Comparison of ENCODE assay signal across 17 mouse cellular contexts in the genomic region with DNA sequence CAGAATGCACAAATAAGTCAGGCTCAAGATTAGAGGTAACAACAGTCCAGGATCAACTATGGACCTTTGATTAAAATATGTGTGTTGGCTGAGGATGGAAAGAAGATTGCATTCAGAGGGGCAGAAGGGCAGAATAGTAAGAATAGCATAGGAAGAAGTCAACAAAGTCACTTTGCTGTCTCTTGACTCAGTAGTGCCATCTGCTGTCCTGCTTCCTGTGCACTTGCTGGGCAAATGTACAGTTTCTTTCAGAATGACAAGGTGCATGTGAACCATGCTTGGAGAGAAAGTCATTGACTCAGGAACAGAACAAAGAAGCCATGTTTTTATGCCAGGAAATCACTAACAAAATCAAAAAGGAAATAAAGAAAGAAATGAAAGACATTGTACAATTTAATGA. TPM values are rescaled to one million over a fixed set of nuclear protein-coding genes. Genes with fewer than 3 reads are reported as not detected.
A peak's percentile ranks its signal among the peaks of the same experiment; 100 is the strongest.
DNase-seq lines count a peak whose midpoint lies in the region; ATAC-seq lines count a peak whose summit lies in the region.
"Had no signal": no experiment of that assay in that cellular context is flagged by ENCODE, and none has a peak within 500 bp of the region (broad histone marks: within the 10 kb centered on the region; RNA-seq: fewer than 3 reads in every experiment).

No protein-coding gene starts in this region.

- H3K4me1 ChIP-seq in kidney, embryonic 16.5 days (ENCODE audit: insufficient read depth, low read length), result no peaks in the 10 kb centered on the region
- H3K4me1 ChIP-seq: limb, embryonic 15.5 days had no signal

- H3K27me3 ChIP-seq in kidney, embryonic 16.5 days (ENCODE audit: insufficient read depth, low read length), result no peaks in the 10 kb centered on the region
- H3K27me3 ChIP-seq: limb, embryonic 15.5 days had no signal

- peak; percentile 14 to 60 for DNase-seq in adrenal gland, adult (ENCODE audit: inconsistent age in 2 of 2, low spot score in 1 of 2)
- no peak for DNase-seq in adrenal gland, postnatal 4 days (ENCODE audit: low spot score in 2 of 2)
- DNase-seq in kidney, postnatal 10 days, result peak; percentile 5
- DNase-seq in retina, adult 2 months (ENCODE audit: low read depth, low spot score), result peak; percentile 3
- DNase-seq in retina, embryonic 14.5 days (ENCODE audit: low spot score), result no peak
- DNase-seq in induced T-regulatory cell, adult 2 months (ENCODE audit: low read depth), result peak; percentile 1
- DNase-seq: forebrain, postnatal 0 days; thymus, adult 2 months had no signal

- H3K9me3 ChIP-seq in kidney, embryonic 16.5 days (ENCODE audit: low read length), result no peaks in the 10 kb centered on the region
- H3K9me3 ChIP-seq: limb, embryonic 15.5 days had no signal

- no peaks in the 10 kb centered on the region for H3K36me3 ChIP-seq in kidney, embryonic 16.5 days (ENCODE audit: insufficient read depth, low read length)
- H3K36me3 ChIP-seq: limb, embryonic 15.5 days had no signal

- H3K27ac ChIP-seq in kidney, embryonic 16.5 days (ENCODE audit: low read length), result no peak overlapping the region
- H3K27ac ChIP-seq: limb, embryonic 15.5 days had no signal

- no peak overlapping the region for H3K9ac ChIP-seq in kidney, embryonic 16.5 days (replicated peaks; ENCODE audit: low read length)
- H3K9ac ChIP-seq: forebrain, postnatal 0 days; limb, embryonic 15.5 days had no signal

- no peak overlapping the region for H3K4me3 ChIP-seq in kidney, embryonic 16.5 days (ENCODE audit: low read length)
- H3K4me3 ChIP-seq: limb, embryonic 15.5 days; myocyte had no signal

- ATAC-seq in kidney, embryonic 16.5 days (ENCODE audit: low FRiP score, low TSS enrichment), result no peak
- ATAC-seq in erythroblast, adult 5-6 weeks (replicated peaks; ENCODE audit: low FRiP score, poor library complexity, severe bottlenecking), result no peak
- ATAC-seq: forebrain, postnatal 0 days; hindbrain, embryonic 16.5 days had no signal

- no peak overlapping the region for H3K4me2 ChIP-seq in kidney, embryonic 16.5 days (replicated peaks; ENCODE audit: low read depth, low read length)
- H3K4me2 ChIP-seq: limb, embryonic 15.5 days; midbrain, embryonic 11.5 days had no signal

RNA-seq across cellular contexts. Expression of a gene that starts 40.2 kb away (rescaled TPM):
- not detected for total RNA-seq in adrenal gland, postnatal 4 days (2021)
- polyA plus RNA-seq in kidney, embryonic 16.5 days (2015; fragmentation: Nextera tagmentation; extraction: Ambion mirVana), result not detected in 2 replicates
- not detected in 2 replicates for total RNA-seq in erythroblast, adult 5-6 weeks (2015; ENCODE audit: low replicate concordance)
- total RNA-seq in erythroblast, adult 5-6 weeks (2017; ENCODE audit: low replicate concordance), result not detected in 2 replicates
- total RNA-seq: forebrain, postnatal 0 days; gastrocnemius, postnatal 4 days had no signal
- polyA plus RNA-seq: forebrain, postnatal 0 days; heart, embryonic 16.5 days; hindbrain, embryonic 16.5 days; limb, embryonic 15.5 days; lung, embryonic 16.5 days; midbrain, embryonic 11.5 days; myocyte; thymus, adult 2 months had no signal

Comparison
In these comparisons a context has a peak if more than half of its experiments do, and no peak if none do; other contexts are left out.
1. DNase-seq: peak in adrenal gland, adult (2 of 2), kidney, postnatal 10 days (single experiment), retina, adult 2 months (single experiment) and induced T-regulatory cell, adult 2 months (single experiment); none in adrenal gland, postnatal 4 days (0 of 2) and retina, embryonic 14.5 days (single experiment).